Mouse (Mus musculus): Measurements from ENCODE around the gene Scrn2. TPM values are rescaled to one million over a fixed set of nuclear protein-coding genes. Genes with fewer than 3 reads are reported as not detected.

Gene Scrn2
- polyA plus RNA-seq, 1 experiment from 2014 or later: 20.6 TPM

GRCm38 (mm10) chr11:97021121-97021765 lies 8.5 kb upstream of the Scrn2 start:
- Histone ChIP-seq H3K27me3 (ENCODE audit: insufficient read depth, low read length) (peaks cover 85% of the 10 kb centered on the region), H3K9me3 (ENCODE audit: low read length) (no peaks in the 10 kb centered on the region), H3K4me1 (ENCODE audit: insufficient read depth) (peaks cover 20% of the 10 kb centered on the region), H3K4me3 (ENCODE audit: low read depth, low read length) (peak overlapping the region; percentile 56), H3K36me3 (replicated peaks; ENCODE audit: insufficient read depth, low read length) (no peaks in the 10 kb centered on the region), H3K27ac (ENCODE audit: low read depth) (no peak overlapping the region), H3K9ac (replicated peaks) (no peak overlapping the region), H3K4me2 (ENCODE audit: low read depth, low read length) (peak overlapping the region; percentile 88)
- DNase-seq (no peak), ATAC-seq (0 out of 2 replicates have a peak, but pooled peaks have one; percentile 6)
- 3% methylated on average over 27 of the region's 27 CpGs for whole genome bisulfite sequencing (ENCODE audit: insufficient replicate concordance)
- TF ChIP-seq EP300 (IDR thresholded peaks at IDR 0.05; ENCODE audit: low read depth) (no peak), CTCF (IDR thresholded peaks at IDR 0.05; ENCODE audit: low read depth) (no peak)

DNA sequence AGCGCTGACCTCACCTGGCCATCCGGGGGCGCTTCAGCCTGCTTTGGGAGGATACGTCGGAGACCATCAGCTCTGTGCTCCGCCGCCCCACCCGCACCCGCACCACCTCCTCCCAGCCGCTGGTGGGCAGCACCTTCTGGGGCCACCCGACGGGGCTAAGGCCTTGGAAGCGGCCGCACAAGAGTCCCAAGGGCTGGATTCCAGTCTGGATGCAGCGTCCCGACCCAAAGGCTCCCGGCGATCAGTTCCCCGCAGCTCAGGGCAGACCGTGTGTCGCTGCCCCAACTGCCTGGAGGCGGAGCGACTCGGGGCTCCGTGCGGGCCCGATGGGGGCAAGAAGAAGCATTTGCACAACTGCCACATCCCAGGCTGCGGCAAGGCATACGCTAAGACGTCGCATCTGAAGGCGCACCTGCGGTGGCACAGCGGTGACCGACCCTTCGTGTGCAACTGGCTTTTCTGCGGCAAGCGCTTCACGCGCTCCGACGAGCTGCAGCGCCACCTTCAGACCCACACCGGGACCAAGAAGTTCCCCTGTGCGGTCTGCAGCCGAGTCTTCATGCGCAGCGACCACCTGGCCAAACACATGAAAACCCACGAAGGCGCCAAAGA lies 7.8 kb upstream of the Scrn2 start:
- Histone ChIP-seq H3K9me3 (ENCODE audit: low read length) (no peaks in the 10 kb centered on the region), H3K36me3 (replicated peaks; ENCODE audit: insufficient read depth, low read length) (no peaks in the 10 kb centered on the region), H3K9ac (replicated peaks) (peak overlapping the region; percentile 55), H3K27ac (ENCODE audit: low read depth) (no peak overlapping the region), H3K27me3 (ENCODE audit: insufficient read depth, low read length) (peaks cover 77% of the 10 kb centered on the region), H3K4me3 (ENCODE audit: low read depth, low read length) (peak overlapping the region; percentile 56), H3K4me2 (ENCODE audit: low read depth, low read length) (peak overlapping the region; percentile 88), H3K4me1 (ENCODE audit: insufficient read depth) (peaks cover 20% of the 10 kb centered on the region)
- DNase-seq: peak; percentile 76
- no peak for TF ChIP-seq EP300 (IDR thresholded peaks at IDR 0.05; ENCODE audit: low read depth)
- peak; percentile 77 for TF ChIP-seq CTCF (IDR thresholded peaks at IDR 0.05; ENCODE audit: low read depth)
- ATAC-seq: peak; percentile 82
- WGBS (ENCODE audit: insufficient replicate concordance): under 1% methylated on average over 48 of the region's 50 CpGs

DNA sequence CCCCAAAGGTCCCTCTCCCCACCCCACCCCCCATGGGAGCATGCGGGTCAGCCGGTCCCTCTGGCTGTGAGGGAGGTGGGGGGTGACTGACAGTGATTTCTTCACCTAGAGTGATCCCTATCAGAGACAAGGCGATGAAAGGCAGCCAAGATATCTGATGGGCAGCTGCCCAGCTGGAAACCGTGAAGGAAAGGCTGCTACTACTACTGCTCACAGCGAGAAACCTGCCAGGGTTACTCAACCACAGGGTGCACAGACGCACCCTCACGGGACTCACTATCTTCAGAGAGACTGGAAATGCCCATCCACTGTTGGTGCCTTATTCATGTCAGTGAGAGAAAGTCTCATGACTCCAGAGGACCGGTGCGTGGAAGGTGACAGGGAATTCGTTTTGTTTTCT lies 4.8 kb upstream of the Scrn2 start:
- Histone ChIP-seq H3K4me3 (ENCODE audit: low read depth, low read length) (no peak overlapping the region), H3K36me3 (replicated peaks; ENCODE audit: insufficient read depth, low read length) (no peaks in the 10 kb centered on the region), H3K27ac (ENCODE audit: low read depth) (no peak overlapping the region), H3K9me3 (ENCODE audit: low read length) (no peaks in the 10 kb centered on the region), H3K9ac (replicated peaks) (no peak overlapping the region), H3K4me1 (ENCODE audit: insufficient read depth) (peaks cover 16% of the 10 kb centered on the region), H3K27me3 (ENCODE audit: insufficient read depth, low read length) (peaks cover 48% of the 10 kb centered on the region), H3K4me2 (ENCODE audit: low read depth, low read length) (no peak overlapping the region)
- no peak for TF ChIP-seq EP300 (IDR thresholded peaks at IDR 0.05; ENCODE audit: low read depth)
- no peak for TF ChIP-seq CTCF (IDR thresholded peaks at IDR 0.05; ENCODE audit: low read depth)
- WGBS (ENCODE audit: insufficient replicate concordance): 53% methylated on average over 10 of the region's 10 CpGs
- DNase-seq: no peak
- ATAC-seq: no peak

- no peak; the same call in 1 of the 2 replicates for TF ChIP-seq EP300 (IDR thresholded peaks at IDR 0.05; ENCODE audit: low read depth)
- TF ChIP-seq CTCF (IDR thresholded peaks at IDR 0.05; ENCODE audit: low read depth): peak; percentile 98
- Histone ChIP-seq H3K27me3 (ENCODE audit: insufficient read depth, low read length) (peaks cover 40% of the 10 kb centered on the region), H3K4me2 (ENCODE audit: low read depth, low read length) (peak overlapping the region; percentile 65), H3K9ac (replicated peaks) (peak overlapping the region; percentile 40; the same call in 1 of the 2 replicates), H3K36me3 (replicated peaks; ENCODE audit: insufficient read depth, low read length) (no peaks in the 10 kb centered on the region), H3K9me3 (ENCODE audit: low read length) (no peaks in the 10 kb centered on the region), H3K4me3 (ENCODE audit: low read depth, low read length) (peak overlapping the region; percentile 18; the same call in 1 of the 2 replicates), H3K27ac (ENCODE audit: low read depth) (no peak overlapping the region), H3K4me1 (ENCODE audit: insufficient read depth) (peaks cover 25% of the 10 kb centered on the region)
- ATAC-seq (peak; percentile 37), DNase-seq (peak; percentile 90)
- 8% methylated on average over 17 of the region's 17 CpGs for WGBS (ENCODE audit: insufficient replicate concordance)
Measured at GRCm38 (mm10) chr11:97025721-97026344, 3.9 kb upstream of the Scrn2 start.

GRCm38 (mm10) chr11:97030426-97030825 lies 688 bp downstream of the Scrn2 start:
- Histone ChIP-seq H3K4me3 (ENCODE audit: low read depth, low read length) (peak overlapping the region; percentile 68), H3K4me2 (ENCODE audit: low read depth, low read length) (peak overlapping the region; percentile 88), H3K36me3 (replicated peaks; ENCODE audit: insufficient read depth, low read length) (no peaks in the 10 kb centered on the region), H3K9ac (replicated peaks) (peak overlapping the region; percentile 72), H3K9me3 (ENCODE audit: low read length) (no peaks in the 10 kb centered on the region), H3K27me3 (ENCODE audit: insufficient read depth, low read length) (no peaks in the 10 kb centered on the region), H3K27ac (ENCODE audit: low read depth) (0 out of 2 replicates have a peak overlapping the region, but pooled peaks have one; percentile 62), H3K4me1 (ENCODE audit: insufficient read depth) (peaks cover 17% of the 10 kb centered on the region)
- ATAC-seq: no peak
- DNase-seq: no peak
- no peak for TF ChIP-seq EP300 (IDR thresholded peaks at IDR 0.05; ENCODE audit: low read depth)
- TF ChIP-seq CTCF (IDR thresholded peaks at IDR 0.05; ENCODE audit: low read depth): no peak
- WGBS (ENCODE audit: insufficient replicate concordance): 20% methylated on average over 15 of the region's 15 CpGs

DNA sequence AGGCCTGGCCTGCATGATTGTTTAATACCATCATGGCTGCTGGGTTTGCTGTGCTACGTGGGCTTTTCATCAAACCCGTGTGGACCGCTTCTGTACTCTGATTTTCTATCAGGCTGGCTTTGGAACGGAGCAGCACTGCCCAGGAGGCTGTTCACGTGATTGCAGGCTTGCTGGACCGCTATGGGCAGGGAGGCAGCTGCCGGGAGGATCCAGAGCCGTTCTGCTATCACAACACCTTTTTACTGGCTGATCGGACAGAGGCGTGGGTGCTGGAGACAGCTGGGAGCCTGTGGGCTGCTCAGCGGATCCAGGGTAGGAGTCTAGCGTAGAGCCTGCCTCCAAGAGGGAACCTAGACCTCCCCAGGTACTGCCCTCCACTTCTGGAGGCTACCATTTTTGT lies 2.2 kb downstream of the Scrn2 start:
- no peak overlapping the region for H3K4me2 ChIP-seq (ENCODE audit: low read depth, low read length)
- H3K9me3 ChIP-seq (ENCODE audit: low read length): no peaks in the 10 kb centered on the region
- H3K4me3 ChIP-seq (ENCODE audit: low read depth, low read length): no peak overlapping the region
- H3K27me3 ChIP-seq (ENCODE audit: insufficient read depth, low read length): no peaks in the 10 kb centered on the region
- WGBS (ENCODE audit: insufficient replicate concordance): 81% methylated on average over 12 of the region's 12 CpGs
- no peak overlapping the region for H3K27ac ChIP-seq (ENCODE audit: low read depth)
- no peaks in the 10 kb centered on the region for H3K36me3 ChIP-seq (replicated peaks; ENCODE audit: insufficient read depth, low read length)
- ATAC-seq: no peak
- no peak overlapping the region for H3K9ac ChIP-seq (replicated peaks)
- TF ChIP-seq EP300 (IDR thresholded peaks at IDR 0.05; ENCODE audit: low read depth) (no peak), CTCF (IDR thresholded peaks at IDR 0.05; ENCODE audit: low read depth) (no peak)
- peaks cover 12% of the 10 kb centered on the region for H3K4me1 ChIP-seq (ENCODE audit: insufficient read depth)
- no peak for DNase-seq

All from liver, postnatal 0 days (tissue).